Mouse (Mus musculus) cortical plate, adult 2 months (tissue): ENCODE measurements at regions not wholly inside any gene's neighbourhood (a gene's known extent, or its start where the extent isn't known, plus 50 kb on each side); places are given as distances from the start of the nearest gene placed in this dataset.
"Not testable (repeated sequence)": the region's sequence is repeated elsewhere in the genome, so short reads cannot be mapped to it uniquely, and the experiment has no call there.

ENCODE experiments used
- H3K27ac ChIP-seq: fragments of 200-500 bp; 2 replicates; pipeline ENCODE4 v1.5.1; 2012; ENCODE audit warnings: low read length, control low read depth, inconsistent platforms; ENCODE audit not compliant: insufficient read depth
- H3K4me1 ChIP-seq: fragments of 200-500 bp; 2 replicates; pipeline ENCODE4 v1.6.1; 2011; ENCODE audit warnings: low read length; ENCODE audit not compliant: control insufficient read depth, insufficient read depth
- H3K4me3 ChIP-seq: fragments of 200-500 bp; 2 replicates; pipeline ENCODE4 v1.5.1; 2011; ENCODE audit warnings: mild to moderate bottlenecking, low read length, control low read depth; ENCODE audit not compliant: insufficient read depth
- CTCF ChIP-seq: fragments of 200-500 bp; IDR thresholded peaks from 2 replicates; pipeline ENCODE4 v1.5.1; 2011; ENCODE audit warnings: mild to moderate bottlenecking, control low read depth, low read length; ENCODE audit not compliant: insufficient read depth; ENCODE audit errors: extremely low read depth
- POLR2A ChIP-seq: fragments of 200-500 bp; IDR thresholded peaks from 2 replicates; pipeline ENCODE4 v1.6.1; 2011; ENCODE audit warnings: mild to moderate bottlenecking, low read length, control low read depth; ENCODE audit not compliant: insufficient read depth; ENCODE audit errors: extremely low read depth

GRCm38 (mm10) chr9:43542077-43542654 is 201.6 kb upstream of the Nectin1 start:
- no peak for TF ChIP-seq CTCF
- no peak for TF ChIP-seq POLR2A
- H3K27ac ChIP-seq, result no peak overlapping the region
- no peak overlapping the region for H3K4me3 ChIP-seq

DNA sequence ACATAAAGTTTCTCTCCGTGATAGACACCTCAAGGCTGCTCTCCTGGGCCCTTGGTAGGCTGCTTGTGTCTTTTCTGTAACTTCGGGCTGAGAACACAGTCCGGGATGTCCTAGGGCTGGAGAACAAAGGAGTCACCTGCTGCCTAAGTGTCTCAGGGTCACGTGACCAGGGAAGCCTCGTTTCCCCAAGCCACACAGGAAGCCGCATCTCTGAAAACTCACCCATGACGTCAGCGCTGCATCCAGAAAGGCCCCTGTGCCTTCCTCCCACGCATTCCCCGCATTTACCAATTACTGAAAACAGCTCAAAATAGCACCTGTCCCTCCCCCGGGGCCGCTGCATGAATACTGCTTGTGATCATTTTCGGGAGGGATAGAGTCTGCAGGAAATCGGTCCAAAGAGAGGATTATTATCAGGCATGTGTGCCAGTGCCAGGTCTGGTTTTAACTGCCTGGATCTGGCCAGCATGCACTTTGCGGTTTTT is 198.7 kb upstream of the Nectin1 start:
- Histone ChIP-seq H3K27ac (no peak overlapping the region), H3K4me1 (peaks cover 8% of the 10 kb centered on the region), H3K4me3 (no peak overlapping the region)
- no peak for TF ChIP-seq CTCF
- no peak for TF ChIP-seq POLR2A

More at GRCm38 (mm10) chr9:43542077-43542654, 201.6 kb upstream of the Nectin1 start:
- H3K4me1 ChIP-seq, result peaks cover 3% of the 10 kb centered on the region

DNA sequence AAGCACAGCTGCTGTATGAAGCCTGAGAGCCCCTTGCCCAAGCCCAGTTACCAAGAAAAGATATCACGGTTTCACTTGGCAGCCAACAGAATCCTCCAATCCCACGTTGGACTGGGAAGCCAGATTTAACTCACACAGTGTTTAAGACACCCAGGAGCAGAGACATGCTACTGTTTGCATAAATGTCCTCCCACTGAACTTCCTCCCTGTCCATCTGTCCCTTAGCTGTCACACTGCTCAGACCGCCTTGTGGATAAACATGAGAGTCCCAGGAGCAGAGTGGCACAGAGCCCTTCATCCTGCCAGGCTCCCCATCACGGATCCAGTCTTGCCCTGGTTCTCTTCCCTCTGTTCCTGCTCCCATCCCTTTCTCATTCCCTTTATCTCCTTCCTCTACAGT is 194.9 kb upstream of the Nectin1 start:
- Histone ChIP-seq H3K4me3 (no peak overlapping the region), H3K4me1 (peaks cover 8% of the 10 kb centered on the region), H3K27ac (no peak overlapping the region)
- TF ChIP-seq CTCF (no peak), POLR2A (no peak)

- Histone ChIP-seq H3K4me3 (no peak overlapping the region), H3K4me1 (peaks cover 8% of the 10 kb centered on the region), H3K27ac (no peak overlapping the region)
- TF ChIP-seq POLR2A (no peak), CTCF (no peak)
Observed at GRCm38 (mm10) chr9:43549293-43549692, 194.5 kb upstream of the Nectin1 start.

GRCm38 (mm10) chr9:43552758-43553157 is 191.0 kb upstream of the Nectin1 start:
- not testable (repeated sequence) for H3K4me1 ChIP-seq, H3K4me3 ChIP-seq, H3K27ac ChIP-seq

- H3K4me3 ChIP-seq, result no peak overlapping the region
- H3K27ac ChIP-seq, result no peak overlapping the region
- TF ChIP-seq POLR2A (no peak), CTCF (no peak)
- H3K4me1 ChIP-seq, result no peaks in the 10 kb centered on the region
Observed at GRCm38 (mm10) chr9:43562016-43562415, 181.8 kb upstream of the Nectin1 start.

DNA sequence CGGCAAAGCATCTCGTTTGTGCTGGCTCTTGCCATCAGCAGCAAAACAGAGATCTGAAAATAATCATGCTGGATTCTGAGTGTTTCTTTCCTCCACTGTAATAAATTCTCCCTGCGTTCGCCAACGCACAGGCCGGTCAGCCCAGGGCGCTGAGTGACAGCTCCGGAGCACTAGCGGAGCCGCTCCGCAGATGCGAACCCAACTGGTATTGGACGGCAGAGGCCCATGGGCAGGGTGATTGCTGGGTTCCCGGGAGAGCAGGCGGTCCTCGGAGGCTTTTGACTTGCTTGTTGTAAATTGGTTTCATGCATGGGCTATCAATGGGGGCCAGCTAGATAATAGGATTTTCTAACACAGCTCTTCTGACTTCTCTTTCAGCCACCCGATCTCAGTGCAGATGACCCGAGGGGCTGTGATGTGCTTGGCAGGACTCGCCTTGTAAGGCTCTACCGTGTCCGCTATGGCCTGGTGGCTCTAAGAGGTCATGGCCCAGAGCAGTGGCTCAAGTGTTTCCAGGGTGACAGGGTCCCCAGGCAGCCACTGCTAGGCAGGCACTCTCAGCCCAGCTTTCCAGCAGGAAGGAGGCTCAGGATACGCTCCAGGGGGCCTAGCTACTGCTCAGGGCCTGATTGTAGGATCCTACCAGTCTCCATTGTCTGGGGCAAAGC is 179.4 kb upstream of the Nectin1 start:
- Histone ChIP-seq H3K27ac (no peak overlapping the region), H3K4me3 (no peak overlapping the region), H3K4me1 (no peaks in the 10 kb centered on the region)
- TF ChIP-seq POLR2A, result no peak
- TF ChIP-seq CTCF, result no peak

- TF ChIP-seq POLR2A, result no peak
- no peak for TF ChIP-seq CTCF
- Histone ChIP-seq H3K4me1 (no peaks in the 10 kb centered on the region), H3K4me3 (no peak overlapping the region), H3K27ac (no peak overlapping the region)
Observed at GRCm38 (mm10) chr9:43568851-43569250, 174.9 kb upstream of the Nectin1 start.

GRCm38 (mm10) chr9:43571086-43571485 is 172.7 kb upstream of the Nectin1 start:
- TF ChIP-seq POLR2A, result no peak
- no peak for TF ChIP-seq CTCF
- Histone ChIP-seq H3K4me1 (no peaks in the 10 kb centered on the region), H3K4me3 (no peak overlapping the region), H3K27ac (no peak overlapping the region)

GRCm38 (mm10) chr9:43575659-43576058 is 168.1 kb upstream of the Nectin1 start:
- H3K4me1 ChIP-seq, result no peaks in the 10 kb centered on the region
- no peak overlapping the region for H3K4me3 ChIP-seq
- no peak for TF ChIP-seq CTCF
- no peak for TF ChIP-seq POLR2A
- no peak overlapping the region for H3K27ac ChIP-seq

DNA sequence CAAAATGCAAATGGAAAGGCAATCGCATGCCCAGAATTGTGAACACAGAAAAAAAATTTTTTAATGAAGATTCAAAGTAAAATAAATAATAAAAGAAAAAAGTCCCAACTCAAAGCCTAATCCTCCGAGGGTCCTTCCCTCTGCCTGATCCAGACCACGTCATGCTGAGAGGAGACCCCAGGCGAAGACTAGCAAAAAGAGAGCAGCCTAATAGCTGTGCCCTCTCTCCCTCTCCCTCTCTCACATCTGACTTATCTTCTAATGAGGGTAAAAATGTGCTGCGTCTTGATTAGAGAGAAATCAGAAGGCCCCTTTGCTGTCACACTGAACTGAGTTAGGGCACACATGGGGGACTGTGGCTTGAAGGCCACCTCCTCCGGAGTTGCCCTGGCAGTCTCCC is 163.1 kb upstream of the Nectin1 start:
- Histone ChIP-seq H3K4me1 (no peaks in the 10 kb centered on the region), H3K27ac (no peak overlapping the region), H3K4me3 (no peak overlapping the region)
- TF ChIP-seq POLR2A (no peak), CTCF (no peak)
